In genomic region chr16:62734359-62734758, GRCm38 (mm10) we compare ENCODE assay signal across 24 mouse cellular contexts.
"Had no signal": no experiment of that assay in that cellular context is flagged by ENCODE, and none has a peak within 500 bp of the region (broad histone marks: within the 10 kb centered on the region; RNA-seq: fewer than 3 reads in every experiment).

No protein-coding gene starts in this region.

- H3K4me2 ChIP-seq: heart, embryonic 11.5 days; heart, embryonic 13.5 days; heart, embryonic 15.5 days; hindbrain, embryonic 12.5 days; hindbrain, embryonic 14.5 days; intestine, embryonic 15.5 days; limb, embryonic 12.5 days; liver, embryonic 11.5 days had no signal

- H3K36me3 ChIP-seq: intestine, embryonic 15.5 days; limb, embryonic 10.5 days had no signal

- H3K4me3 ChIP-seq: gastrocnemius, adult 2 months; heart, adult 2 months; heart, embryonic 13.5 days; heart, embryonic 15.5 days; hindbrain, embryonic 10.5 days; hindbrain, embryonic 12.5 days; intestine, embryonic 15.5 days; left cerebral cortex, adult 2 months; limb, embryonic 10.5 days; limb, embryonic 12.5 days had no signal

- DNase-seq: gastrocnemius, adult 2 months; gastrocnemius, postnatal 10 days; gastrocnemius, postnatal 25 days; heart, adult 2 months; heart, postnatal 14 days; heart, postnatal 4 days; kidney, adult 18-20 months; kidney, adult 8-10 months; kidney, postnatal 25 days; liver had no signal

- H3K9ac ChIP-seq: heart, embryonic 13.5 days; heart, embryonic 15.5 days; hindbrain, embryonic 12.5 days; hindbrain, embryonic 14.5 days; intestine, embryonic 15.5 days; limb, embryonic 12.5 days had no signal

- H3K9me3 ChIP-seq: heart, embryonic 13.5 days; heart, embryonic 15.5 days; hindbrain, embryonic 10.5 days; hindbrain, embryonic 12.5 days; intestine, embryonic 15.5 days; limb, embryonic 10.5 days; limb, embryonic 12.5 days had no signal

- H3K27me3 ChIP-seq: heart, embryonic 13.5 days; heart, embryonic 15.5 days; hindbrain, embryonic 12.5 days; intestine, embryonic 15.5 days; limb, embryonic 12.5 days had no signal

- H3K27ac ChIP-seq: gastrocnemius, adult 2 months; heart, adult 2 months; heart, embryonic 13.5 days; heart, embryonic 15.5 days; hindbrain, embryonic 10.5 days; hindbrain, embryonic 12.5 days; hindbrain, embryonic 14.5 days; intestine, embryonic 15.5 days; left cerebral cortex, adult 2 months; limb, embryonic 10.5 days; limb, embryonic 12.5 days had no signal

- ATAC-seq: hindbrain, embryonic 16.5 days; inflammation-experienced regulatory T-cells, adult 6 months; intestine, embryonic 15.5 days; intestine, postnatal 0 days had no signal

- H3K4me1 ChIP-seq: heart, embryonic 13.5 days; heart, embryonic 15.5 days; hindbrain, embryonic 10.5 days; hindbrain, embryonic 12.5 days; intestine, embryonic 15.5 days; limb, embryonic 10.5 days; limb, embryonic 12.5 days had no signal
